Mouse (Mus musculus): ENCODE measurements around the gene Kmo.

DNA sequence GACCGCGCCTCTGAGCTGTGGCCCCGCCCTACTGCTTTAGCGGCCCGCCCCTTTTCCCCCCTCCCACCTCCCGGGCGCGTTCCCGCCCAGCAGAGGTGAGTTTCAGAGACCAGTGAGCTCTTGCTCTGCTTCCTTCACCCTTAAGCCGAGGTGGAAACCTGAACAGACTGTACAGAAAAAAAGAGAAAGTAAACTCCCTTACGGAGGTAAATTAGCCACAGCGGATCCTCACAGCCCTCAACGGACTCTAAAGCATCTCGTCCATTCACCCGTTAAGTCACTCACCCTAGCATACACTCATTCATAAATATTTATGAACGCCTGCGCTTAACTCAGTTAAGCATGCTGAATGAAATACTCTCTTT, 72.8 kb downstream of the Kmo start:
- no peak for TF ChIP-seq CTCF (IDR thresholded peaks at IDR 0.05; ENCODE audit: extremely low read depth, insufficient read depth, low read length)
- TF ChIP-seq POLR2A (IDR thresholded peaks at IDR 0.05; ENCODE audit: extremely low read depth, insufficient read depth, low read length): no peak
